Mouse (Mus musculus) MEL (cell line): ENCODE results near the gene Usp5. TPM values are rescaled to one million over a fixed set of nuclear protein-coding genes. Genes with fewer than 3 reads are reported as not detected.

ENCODE experiments used
- DNase-seq: peaks from one replicate; pipeline ENCODE4 v3.0.0; 2011; ENCODE audit warnings: low read depth, low spot score
- H3K27ac ChIP-seq: 2 replicates; pipeline ENCODE4 v1.5.1; 2012; ENCODE audit warnings: low read depth, mild to moderate bottlenecking, control low read depth, low read length, moderate library complexity; ENCODE audit not compliant: control insufficient read depth
- H3K27me3 ChIP-seq, 2 experiments: fragments of 150-350 bp in 1 of 2; sonication (generic) in 1 of 2; 2 replicates each; pipeline ENCODE4 v1.6.1; 2012; ENCODE audit warnings: low read length in 2 of 2, mild to moderate bottlenecking in 2 of 2, improper control_type of control experiment in 1 of 2, moderate library complexity in 1 of 2; ENCODE audit not compliant: insufficient read depth in 2 of 2, control insufficient read depth in 1 of 2
- H3K36me3 ChIP-seq, 2 experiments: 2 replicates each; pipeline ENCODE4 v1.6.1; 2012 to 2014; ENCODE audit warnings: low read length in 2 of 2, improper control_type of control experiment in 1 of 2, inconsistent platforms in 1 of 2, mild to moderate bottlenecking in 1 of 2; ENCODE audit not compliant: insufficient read depth in 2 of 2, control insufficient read depth in 1 of 2
- H3K4me1 ChIP-seq, 2 experiments: fragments of 150-350 bp in 1 of 2; sonication (generic) in 1 of 2; 2 replicates each; pipeline ENCODE4 v1.6.1; 2012; ENCODE audit warnings: low read length in 2 of 2, improper control_type of control experiment in 1 of 2, mild to moderate bottlenecking in 1 of 2; ENCODE audit not compliant: insufficient read depth in 2 of 2, control insufficient read depth in 1 of 2
- H3K4me3 ChIP-seq, 2 experiments: fragments of 150-350 bp in 1 of 2; sonication (generic) in 1 of 2; 2 replicates each; pipeline ENCODE4 v1.5.1; 2012; ENCODE audit warnings: low read depth in 2 of 2, low read length in 2 of 2, mild to moderate bottlenecking in 2 of 2, moderate library complexity in 2 of 2, control low read depth in 1 of 2, improper control_type of control experiment in 1 of 2; ENCODE audit not compliant: control insufficient read depth in 1 of 2, insufficient read depth in 1 of 2
- H3K79me2 ChIP-seq: 2 replicates; pipeline ENCODE4 v1.6.1; 2012; ENCODE audit warnings: mild to moderate bottlenecking, low read length, moderate library complexity; ENCODE audit not compliant: control insufficient read depth, poor library complexity, insufficient read depth
- H3K9ac ChIP-seq: 2 replicates; pipeline ENCODE4 v1.6.1; 2012; ENCODE audit warnings: low read depth, mild to moderate bottlenecking, control low read depth, low read length, moderate library complexity; ENCODE audit not compliant: control insufficient read depth, poor library complexity, severe bottlenecking
- H3K9me3 ChIP-seq: fragments of 150-350 bp; sonication (generic); replicated peaks from 2 replicates; pipeline ENCODE4 v1.6.1; 2012; ENCODE audit warnings: mild to moderate bottlenecking, low read length, improper control_type of control experiment, moderate library complexity; ENCODE audit not compliant: insufficient read depth
- BHLHE40 ChIP-seq: IDR thresholded peaks from 2 replicates; pipeline ENCODE4 v1.6.1; 2012; ENCODE audit warnings: low read depth, mild to moderate bottlenecking, inconsistent platforms, low read length, improper control_type of control experiment, borderline replicate concordance
- CHD1 ChIP-seq: IDR thresholded peaks from 2 replicates; pipeline ENCODE4 v1.6.1; 2012; ENCODE audit warnings: low read depth, mild to moderate bottlenecking, inconsistent platforms, low read length, improper control_type of control experiment
- CHD2 ChIP-seq: IDR thresholded peaks from 2 replicates; pipeline ENCODE4 v1.6.1; 2011; ENCODE audit warnings: low read length, improper control_type of control experiment
- ELF1 ChIP-seq: IDR thresholded peaks from 2 replicates; pipeline ENCODE4 v1.6.1; 2014; ENCODE audit warnings: low read depth, mild to moderate bottlenecking, inconsistent platforms, low read length, improper control_type of control experiment, moderate library complexity
- EP300 ChIP-seq, 2 experiments: IDR thresholded peaks; 2 replicates each; pipeline ENCODE4 v1.6.1; 2011; ENCODE audit warnings: improper control_type of control experiment in 2 of 2, low read length in 2 of 2, low read depth in 1 of 2, mild to moderate bottlenecking in 1 of 2
- ETS1 ChIP-seq: IDR thresholded peaks from 2 replicates; pipeline ENCODE4 v1.6.1; 2012; ENCODE audit warnings: low read depth, mild to moderate bottlenecking, inconsistent platforms, low read length, improper control_type of control experiment, moderate library complexity
- GABPA ChIP-seq: IDR thresholded peaks from 2 replicates; pipeline ENCODE4 v1.6.1; 2012; ENCODE audit warnings: low read depth, mild to moderate bottlenecking, inconsistent platforms, low read length, improper control_type of control experiment, moderate library complexity
- GATA1 ChIP-seq: IDR thresholded peaks from 2 replicates; pipeline ENCODE4 v1.6.1; 2011; ENCODE audit warnings: low read depth, low read length, improper control_type of control experiment
- HCFC1 ChIP-seq: IDR thresholded peaks from 2 replicates; pipeline ENCODE4 v1.6.1; 2012; ENCODE audit warnings: low read depth, mild to moderate bottlenecking, inconsistent platforms, low read length, improper control_type of control experiment, moderate library complexity
- JUND ChIP-seq: IDR thresholded peaks from 2 replicates; pipeline ENCODE4 v1.6.1; 2011; ENCODE audit warnings: low read depth, mild to moderate bottlenecking, improper control_type of control experiment, low read length
- MAFK ChIP-seq: IDR thresholded peaks from 2 replicates; pipeline ENCODE4 v1.6.1; 2011; ENCODE audit warnings: low read depth, mild to moderate bottlenecking, low read length, improper control_type of control experiment, borderline replicate concordance
- MAX ChIP-seq: IDR thresholded peaks from 2 replicates; pipeline ENCODE4 v1.6.1; 2011; ENCODE audit warnings: low read length, improper control_type of control experiment
- MEF2A ChIP-seq: IDR thresholded peaks from 2 replicates; pipeline ENCODE4 v1.6.1; 2014; ENCODE audit warnings: low read depth, mild to moderate bottlenecking, inconsistent platforms, low read length, improper control_type of control experiment; ENCODE audit not compliant: poor library complexity, insufficient replicate concordance, severe bottlenecking; ENCODE audit errors: extremely low read depth
- MXI1 ChIP-seq: IDR thresholded peaks from 2 replicates; pipeline ENCODE4 v1.6.1; 2011; ENCODE audit warnings: mild to moderate bottlenecking, low read depth, low read length, improper control_type of control experiment
- MYC ChIP-seq: IDR thresholded peaks from 2 replicates; pipeline ENCODE4 v1.6.1; 2011; ENCODE audit warnings: low read depth, mild to moderate bottlenecking, low read length, improper control_type of control experiment, moderate library complexity
- NELFE ChIP-seq: IDR thresholded peaks from 2 replicates; pipeline ENCODE4 v1.6.1; 2011; ENCODE audit warnings: low read depth, low read length, improper control_type of control experiment
- POLR2AphosphoS5 ChIP-seq: IDR thresholded peaks from 2 replicates; pipeline ENCODE4 v1.6.1; 2012; ENCODE audit warnings: low read depth, borderline replicate concordance, mild to moderate bottlenecking, inconsistent platforms, low read length, moderate library complexity, mixed read lengths
- RCOR1 ChIP-seq: IDR thresholded peaks from 2 replicates; pipeline ENCODE4 v1.6.1; 2012; ENCODE audit warnings: low read depth, mild to moderate bottlenecking, inconsistent platforms, low read length, improper control_type of control experiment
- SIN3A ChIP-seq: IDR thresholded peaks from 2 replicates; pipeline ENCODE4 v1.6.1; 2012; ENCODE audit warnings: low read length, improper control_type of control experiment, inconsistent platforms
- SMC3 ChIP-seq: IDR thresholded peaks from 2 replicates; pipeline ENCODE4 v1.6.1; 2011; ENCODE audit warnings: low read depth, low read length, improper control_type of control experiment
- USF2 ChIP-seq, 2 experiments: IDR thresholded peaks; 2 replicates each; pipeline ENCODE4 v1.6.1; 2011 to 2012; ENCODE audit warnings: improper control_type of control experiment in 2 of 2, low read length in 2 of 2, borderline replicate concordance in 1 of 2, inconsistent platforms in 1 of 2, low read depth in 1 of 2, mild to moderate bottlenecking in 1 of 2; ENCODE audit not compliant: insufficient read depth in 1 of 2
- ZKSCAN1 ChIP-seq: IDR thresholded peaks from 2 replicates; pipeline ENCODE4 v1.6.1; 2012; ENCODE audit warnings: low read depth, mild to moderate bottlenecking, inconsistent platforms, low read length, improper control_type of control experiment, moderate library complexity
- ZMIZ1 ChIP-seq: IDR thresholded peaks from 2 replicates; pipeline ENCODE4 v1.6.1; 2012; ENCODE audit warnings: low read depth, mild to moderate bottlenecking, inconsistent platforms, low read length, improper control_type of control experiment, moderate library complexity
- polyA plus RNA-seq, 2 experiments: library from polyadenylated mRNA; stranded (reverse) in 1 of 2; unstranded in 1 of 2; fragments of >175 nt in 1 of 2; fragments of >200 nt in 1 of 2; gene quantifications; 2 replicates each; pipeline versions ENCODE4 v1.2.1 to v1.2.4; 2012; ENCODE audit warnings: low replicate concordance in 2 of 2, low read depth in 1 of 2; ENCODE audit not compliant: insufficient read length in 2 of 2, insufficient read depth in 1 of 2, missing spikeins in 1 of 2
- total RNA-seq: library from RNA; depleted of rRNA; stranded (reverse); fragments of 300-350 nt; gene quantifications from 2 replicates; pipeline ENCODE4 v1.2.3, GENCODE M21; 2012

Usp5 gene
- total and polyA plus RNA-seq, 3 experiments = 102 to 129 TPM; not detected in 1

DNA sequence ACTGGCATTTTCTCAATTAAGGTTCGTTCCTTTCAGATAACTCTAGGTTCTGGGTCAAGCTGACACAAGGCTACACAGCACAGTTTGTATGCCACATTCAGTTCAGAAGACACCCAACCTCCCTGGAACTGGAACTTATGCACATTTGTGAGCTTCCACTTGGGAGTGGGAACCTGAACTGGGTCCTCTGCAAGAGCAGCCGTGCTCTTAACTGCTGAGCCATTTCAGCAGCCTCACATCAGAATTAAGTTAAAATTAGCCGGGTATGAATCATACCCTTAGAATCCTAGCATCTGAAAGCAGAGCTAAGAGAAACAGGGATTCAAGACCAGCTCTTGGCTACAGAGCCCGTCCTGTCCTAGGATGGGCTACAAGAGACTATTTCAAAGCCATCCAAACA, 21.9 kb downstream of the Usp5 start:
- DNase-seq = no peak
- peaks cover 0 to 14% of the 10 kb centered on the region in 2 experiments for H3K36me3 ChIP-seq
- H3K27me3 ChIP-seq = no peaks in the 10 kb centered on the region
- H3K9ac ChIP-seq = no peak overlapping the region
- no peaks in the 10 kb centered on the region for H3K9me3 ChIP-seq
- H3K4me1 ChIP-seq = peaks cover 0 to 29% of the 10 kb centered on the region in 2 experiments; a peak in 2 of 4 replicates
- no peak overlapping the region for H3K4me3 ChIP-seq
- TF ChIP-seq GABPA (no peak), ELF1 (no peak), NELFE (no peak), MAX (no peak), CHD1 (no peak), BHLHE40 (no peak), MEF2A (no peak), SIN3A (no peak), GATA1 (no peak), HCFC1 (no peak), MXI1 (no peak), MYC (no peak), POLR2AphosphoS5 (no peak), ETS1 (no peak), ZKSCAN1 (no peak), MAFK (no peak), CHD2 (no peak), USF2 (IDR thresholded peaks at IDR 0.05; ENCODE audit: borderline replicate concordance in 1 of 2, insufficient read depth in 1 of 2, low read depth in 1 of 2, low read length in 2 of 2) (no peak), RCOR1 (no peak), SMC3 (no peak)
- TF ChIP-seq, all 39 proteins: peak for 0
- Histone ChIP-seq H3K27ac (no peak overlapping the region), H3K79me2 (peaks cover 4% of the 10 kb centered on the region)

DNA sequence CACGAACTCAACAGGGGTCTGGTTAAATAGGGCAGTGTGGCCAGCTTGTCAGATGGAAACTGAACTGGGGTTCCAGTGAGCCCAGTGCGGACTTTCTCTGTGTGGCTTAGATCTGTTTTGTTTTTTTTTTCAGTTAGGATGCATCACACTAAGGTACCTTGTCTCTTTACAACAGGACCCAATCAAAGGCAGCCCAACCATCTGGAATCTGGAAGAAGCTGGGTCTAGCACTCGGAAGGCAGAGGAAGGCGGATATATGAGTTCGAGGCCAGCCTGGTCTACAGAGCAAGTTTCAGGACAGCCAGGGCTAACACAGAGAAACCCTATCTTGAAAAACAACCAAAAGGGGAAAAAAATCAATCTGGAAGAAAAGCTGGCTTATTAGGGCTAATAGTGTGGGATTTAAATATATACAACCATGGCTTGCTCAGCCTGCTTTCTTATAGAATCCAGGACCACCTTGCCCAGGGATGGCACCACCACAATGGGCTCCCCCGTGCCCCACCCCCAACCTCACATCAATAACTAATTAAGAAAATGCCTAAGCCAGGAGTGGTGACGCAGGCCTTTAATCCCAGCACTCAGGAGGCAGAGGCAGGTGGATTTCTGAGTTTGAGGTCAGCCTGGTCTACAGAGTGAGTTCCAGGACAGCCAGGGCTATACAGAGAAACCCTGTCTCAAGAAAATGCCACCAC, 22.7 kb downstream of the Usp5 start:
- H3K4me3 ChIP-seq = peak overlapping the region; percentile 61
- H3K27me3 ChIP-seq = no peaks in the 10 kb centered on the region
- H3K79me2 ChIP-seq = peaks cover 3% of the 10 kb centered on the region; the same call in 1 of the 2 replicates
- peak overlapping the region; percentile 92 for H3K27ac ChIP-seq
- peak overlapping the region; percentile 73 for H3K9ac ChIP-seq
- no peaks in the 10 kb centered on the region for H3K9me3 ChIP-seq
- no peak for DNase-seq
- peaks cover 0 to 28% of the 10 kb centered on the region in 2 experiments; a peak in 2 of 4 replicates for H3K4me1 ChIP-seq
- no peak for TF ChIP-seq SMC3
- TF ChIP-seq EP300 (IDR thresholded peaks at IDR 0.05; ENCODE audit: low read depth in 1 of 2, low read length in 2 of 2) = no peak
- no peak for TF ChIP-seq HCFC1
- TF ChIP-seq ETS1 = no peak
- no peak for TF ChIP-seq ZMIZ1
- TF ChIP-seq JUND = no peak
- no peak for TF ChIP-seq MYC
- peaks cover 0 to 14% of the 10 kb centered on the region in 2 experiments; a peak in 2 of 4 replicates for H3K36me3 ChIP-seq
